Mouse (Mus musculus) cerebellum, postnatal 25 days (tissue): Measurements from ENCODE around the gene Hyal3.

Experiments
- DNase-seq, 2 experiments: peaks; one replicate each; pipeline ENCODE4 v3.0.0; 2021; ENCODE audit warnings: mixed read lengths in 2 of 2

Hyal3 gene

GRCm38 (mm10) chr9:107580501-107581317 lies at the start of gene Hyal3:
TSS of gene Hyal3 (plus strand) at chr9:107580818.
- DNase-seq: peak; percentile 86 to 90

GRCm38 (mm10) chr9:107533791-107534407 lies 46.7 kb upstream of the Hyal3 start, which contains the start of gene Tmem115:
TSS of gene Tmem115 (plus strand) at chr9:107533945.
- peak; percentile 90 to 93 for DNase-seq

- DNase-seq: peak; percentile 55 to 62
Observed at GRCm38 (mm10) chr9:107534408-107535202, 46.0 kb upstream of the Hyal3 start.

- peak; percentile 38 to 52 for DNase-seq
Observed at GRCm38 (mm10) chr9:107538231-107538630, 42.4 kb upstream of the Hyal3 start.

GRCm38 (mm10) chr9:107538711-107539110 lies 41.9 kb upstream of the Hyal3 start:
- no peak for DNase-seq

GRCm38 (mm10) chr9:107539940-107540339 lies 40.7 kb upstream of the Hyal3 start:
- DNase-seq: no peak

- no peak for DNase-seq
Observed at GRCm38 (mm10) chr9:107540420-107540819, 40.2 kb upstream of the Hyal3 start.

- no peak for DNase-seq
Observed at GRCm38 (mm10) chr9:107541005-107541404, 39.6 kb upstream of the Hyal3 start.

GRCm38 (mm10) chr9:107541474-107542351 lies 38.9 kb upstream of the Hyal3 start, which contains the start of the genes Cyb561d2 and Nprl2:
TSS of gene Cyb561d2 (minus strand) at chr9:107542193.
TSS of gene Nprl2 (plus strand) at chr9:107542226.
- peak; percentile 94 to 95 for DNase-seq

- DNase-seq: no peak
Observed at GRCm38 (mm10) chr9:107542352-107542686, 38.3 kb upstream of the Hyal3 start.

- no peak for DNase-seq
Observed at GRCm38 (mm10) chr9:107542721-107543120, 37.9 kb upstream of the Hyal3 start.

GRCm38 (mm10) chr9:107543299-107543698 lies 37.3 kb upstream of the Hyal3 start:
- no peak for DNase-seq

GRCm38 (mm10) chr9:107544196-107544700 lies 36.4 kb upstream of the Hyal3 start:
- no peak for DNase-seq

GRCm38 (mm10) chr9:107544729-107545128 lies 35.9 kb upstream of the Hyal3 start:
- no peak for DNase-seq

- peak; percentile 18 to 44 for DNase-seq
Observed at GRCm38 (mm10) chr9:107545199-107545598, 35.4 kb upstream of the Hyal3 start.

GRCm38 (mm10) chr9:107545602-107546001 lies 35.0 kb upstream of the Hyal3 start:
- DNase-seq: peak; percentile 83 to 88

- DNase-seq: peak in 1 of 2 experiments; percentile 66
Observed at GRCm38 (mm10) chr9:107547026-107547425, 33.6 kb upstream of the Hyal3 start, which contains the start of gene Zmynd10. TSS of gene Zmynd10 (plus strand) at chr9:107547298.

GRCm38 (mm10) chr9:107547957-107548356 lies 32.7 kb upstream of the Hyal3 start:
- DNase-seq: no peak

- DNase-seq: no peak
Observed at GRCm38 (mm10) chr9:107548820-107549219, 31.8 kb upstream of the Hyal3 start.

- no peak for DNase-seq
Observed at GRCm38 (mm10) chr9:107549297-107550074, 31.1 kb upstream of the Hyal3 start.
